Mouse (Mus musculus) bone marrow, adult 2 months (tissue): ENCODE data around the gene Pcbp1.

Experiments
- CTCF ChIP-seq: fragments of 200-500 bp; IDR thresholded peaks from 2 replicates; pipeline ENCODE4 v1.5.1; 2011; ENCODE audit warnings: low read length, control low read depth; ENCODE audit not compliant: control insufficient read depth, insufficient read depth
- POLR2A ChIP-seq: fragments of 200-500 bp; IDR thresholded peaks from 2 replicates; pipeline ENCODE4 v1.6.1; 2011; ENCODE audit warnings: low read depth, mild to moderate bottlenecking, control low read depth, low read length, borderline replicate concordance; ENCODE audit not compliant: control insufficient read depth

- TF ChIP-seq CTCF (no peak), POLR2A (no peak)
These were observed 16.9 kb upstream of the Pcbp1 start for GRCm38 (mm10) chr6:86543060-86543459.
